Mouse (Mus musculus) embryonic facial prominence, embryonic 14.5 days (tissue): Measurements from ENCODE around the gene Gm10037. TPM values are rescaled to one million over a fixed set of nuclear protein-coding genes. Genes with fewer than 3 reads are reported as not detected.
"Not testable (repeated sequence)": the region's sequence is repeated elsewhere in the genome, so short reads cannot be mapped to it uniquely, and the experiment has no call there.

Source experiments
- ATAC-seq: fragments of 200-750 bp; cut with Nextera tagmentation; 2 replicates; pipeline ENCODE4 v1.8.0; 2017; ENCODE audit warnings: low read depth, moderate number of reproducible peaks, moderate TSS enrichment
- DNase-seq: peaks from one replicate; pipeline ENCODE4 v3.0.0-alpha.2; 2015; ENCODE audit warnings: low spot score
- H3K27ac ChIP-seq: fragments of 300-500 bp; sonication (generic); replicated peaks from 2 replicates; pipeline ENCODE4 v1.5.1; 2014; ENCODE audit warnings: low read depth, mild to moderate bottlenecking, low read length, moderate library complexity
- H3K27me3 ChIP-seq: fragments of 300-500 bp; sonication (generic); replicated peaks from 2 replicates; pipeline ENCODE4 v1.6.1; 2014; ENCODE audit warnings: low read length; ENCODE audit not compliant: control insufficient read depth, insufficient read depth
- H3K36me3 ChIP-seq: fragments of 300-500 bp; sonication (generic); 2 replicates; pipeline ENCODE4 v1.6.1; 2014; ENCODE audit warnings: low read length, mixed read lengths; ENCODE audit not compliant: control insufficient read depth, insufficient read depth
- H3K4me1 ChIP-seq: fragments of 300-500 bp; sonication (generic); 2 replicates; pipeline ENCODE4 v1.6.1; 2014; ENCODE audit warnings: antibody characterized with exemption, low read length; ENCODE audit not compliant: control insufficient read depth, insufficient read depth
- H3K4me2 ChIP-seq: fragments of 300-500 bp; sonication (generic); 2 replicates; pipeline ENCODE4 v1.6.1; 2014; ENCODE audit warnings: low read depth, mild to moderate bottlenecking, low read length, moderate library complexity, mixed read lengths
- H3K4me3 ChIP-seq: fragments of 300-500 bp; sonication (generic); 2 replicates; pipeline ENCODE4 v1.5.1; 2014; ENCODE audit warnings: low read depth, mild to moderate bottlenecking, low read length
- H3K9ac ChIP-seq: fragments of 300-500 bp; sonication (generic); 2 replicates; pipeline ENCODE4 v1.6.1; 2014; ENCODE audit warnings: low read depth, mild to moderate bottlenecking, low read length, moderate library complexity, mixed read lengths
- H3K9me3 ChIP-seq: fragments of 300-500 bp; sonication (generic); 2 replicates; pipeline ENCODE4 v1.6.1; 2016; ENCODE audit warnings: low read length; ENCODE audit not compliant: control insufficient read depth
- WGBS: fragments of 180-500 bp; shearing (Covaris S2); extraction: QIAGEN DNeasy Blood & Tissue Kit; methylation state at CpG from one replicate; pipeline ENCODE4 v1.1.7; 2014; 5-methylcytosine and 5-hydroxymethylcytosine counted together
- polyA plus RNA-seq: library from polyadenylated mRNA; unstranded; fragments of >200 nt; fragmentation: Nextera tagmentation; extraction: Ambion mirVana; gene quantifications from 2 replicates; pipeline ENCODE4 v1.2.1, GENCODE M21; 2014

Gm10037 gene
- polyA plus RNA-seq, 1 experiment from 2014 or later: 2.3 TPM

DNA sequence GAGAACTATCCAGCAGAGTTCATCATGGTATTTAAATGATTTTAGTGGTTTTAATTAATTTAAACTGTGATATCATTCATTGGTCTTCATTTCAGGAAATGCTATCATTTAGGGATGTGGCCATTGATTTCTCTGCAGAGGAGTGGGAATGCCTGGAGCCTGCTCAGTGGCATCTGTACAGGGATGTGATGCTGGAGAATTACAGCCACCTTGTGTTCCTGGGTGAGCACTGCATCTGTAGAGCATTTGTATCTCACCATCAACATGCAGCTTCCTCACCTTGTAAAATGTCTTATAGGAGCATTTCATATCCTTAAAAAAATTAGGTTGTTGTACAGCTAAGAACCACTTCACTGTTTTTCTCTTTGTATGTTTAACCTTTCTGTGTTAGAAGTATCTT, 2.2 kb downstream of the Gm10037 start:
- not testable (repeated sequence) for H3K27ac ChIP-seq, DNase-seq, H3K4me1 ChIP-seq, H3K36me3 ChIP-seq, ATAC-seq, H3K4me3 ChIP-seq, H3K27me3 ChIP-seq, H3K9me3 ChIP-seq, H3K4me2 ChIP-seq, H3K9ac ChIP-seq

DNA sequence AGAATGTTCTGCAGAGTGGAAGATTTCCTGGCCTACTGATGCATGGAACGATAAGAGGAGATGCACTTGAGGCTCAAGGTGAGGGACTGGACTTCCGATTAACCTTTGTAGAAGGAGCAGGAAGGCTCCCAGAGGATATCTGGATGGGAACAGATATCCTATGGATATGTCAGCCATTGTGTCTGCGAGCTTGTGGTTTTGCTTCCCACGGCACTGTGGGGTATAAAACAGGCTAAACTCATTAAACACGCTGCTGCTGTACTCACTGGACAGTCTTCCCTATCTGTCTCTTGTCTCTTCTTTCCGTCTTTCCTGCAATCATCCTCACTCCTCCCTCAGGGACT, 12.8 kb downstream of the Gm10037 start:
- peak overlapping the region; percentile 60 for H3K4me2 ChIP-seq
- H3K27ac ChIP-seq: no peak overlapping the region
- H3K9me3 ChIP-seq: no peaks in the 10 kb centered on the region
- H3K9ac ChIP-seq: peak overlapping the region; percentile 52; the same call in 1 of the 2 replicates
- no peaks in the 10 kb centered on the region for H3K27me3 ChIP-seq
- no peaks in the 10 kb centered on the region for H3K36me3 ChIP-seq
- H3K4me3 ChIP-seq: peak overlapping the region; percentile 34; the same call in 1 of the 2 replicates
- DNase-seq (no peak), ATAC-seq (no peak)
- H3K4me1 ChIP-seq: no peaks in the 10 kb centered on the region
- 42% methylated on average over 6 of the region's 6 CpGs for WGBS

DNA sequence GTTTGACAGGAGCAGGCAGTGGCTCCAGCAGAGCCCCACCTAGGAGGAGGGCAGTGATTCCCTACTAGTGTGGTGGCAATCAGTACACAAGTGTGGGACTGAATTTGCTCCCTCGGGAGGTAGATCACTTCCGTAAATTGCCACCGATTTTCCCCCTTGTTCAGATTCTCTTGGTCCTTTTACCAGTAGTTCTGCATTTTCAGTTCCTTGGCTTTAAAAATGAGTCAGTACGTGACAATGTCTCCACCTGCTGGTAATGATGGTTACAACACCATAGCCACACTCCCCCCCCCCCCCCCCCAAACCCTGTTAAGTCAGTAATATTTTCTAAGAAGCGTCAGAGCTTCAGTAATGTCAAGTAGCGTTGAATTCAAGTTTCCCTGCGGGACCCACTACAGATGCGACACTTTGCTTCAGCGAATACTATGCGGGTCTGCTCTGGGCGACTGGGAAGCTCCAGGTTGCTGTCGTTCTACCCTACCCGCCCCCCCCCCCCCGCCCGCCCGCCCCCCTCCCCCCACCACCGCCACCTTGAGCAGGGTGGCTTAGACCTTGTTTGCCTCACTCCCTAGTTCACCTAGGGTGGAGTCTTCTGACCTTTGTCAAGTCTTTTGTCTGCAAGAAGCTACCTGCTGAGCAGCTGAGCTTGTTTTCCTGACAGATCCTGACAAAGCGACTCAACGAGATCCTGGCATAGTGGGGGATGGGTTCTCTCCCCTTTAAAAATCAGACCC, 13.4 kb downstream of the Gm10037 start:
- ATAC-seq: peak; percentile 72
- WGBS: 2% methylated on average over 14 of the region's 19 CpGs

DNA sequence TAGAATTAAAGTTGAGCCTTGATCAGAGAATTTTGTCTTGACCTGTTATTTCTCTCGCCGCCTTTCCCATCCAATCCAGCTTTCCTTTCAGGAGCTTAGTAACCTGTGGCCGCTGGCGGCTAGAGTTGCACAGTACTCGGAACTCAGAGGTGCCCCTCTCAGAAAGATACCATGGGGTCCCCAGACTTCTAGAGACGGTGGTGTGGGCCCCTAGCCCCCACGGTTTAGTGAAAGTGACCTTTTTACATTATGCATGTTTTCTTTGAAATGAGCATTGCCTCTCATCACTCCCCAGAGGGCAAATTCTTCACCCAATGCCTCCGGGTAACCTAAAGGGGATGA, 13.9 kb downstream of the Gm10037 start:
- Histone ChIP-seq H3K27ac (no peak overlapping the region), H3K4me3 (peak overlapping the region; percentile 34), H3K4me1 (no peaks in the 10 kb centered on the region), H3K27me3 (no peaks in the 10 kb centered on the region), H3K4me2 (peak overlapping the region; percentile 60), H3K36me3 (no peaks in the 10 kb centered on the region), H3K9ac (peak overlapping the region; percentile 49), H3K9me3 (no peaks in the 10 kb centered on the region)
- ATAC-seq: no peak; the same call in 1 of the 2 replicates
- DNase-seq: no peak
- 13% methylated on average over 8 of the region's 8 CpGs for WGBS

More for the DNA sequence above, 13.4 kb downstream of the Gm10037 start:
- no peaks in the 10 kb centered on the region for H3K4me1 ChIP-seq
- H3K27me3 ChIP-seq: no peaks in the 10 kb centered on the region
- H3K4me2 ChIP-seq: peak overlapping the region; percentile 60
- no peaks in the 10 kb centered on the region for H3K9me3 ChIP-seq
- no peaks in the 10 kb centered on the region for H3K36me3 ChIP-seq
- no peak overlapping the region for H3K27ac ChIP-seq
- DNase-seq: peak; percentile 72
- peak overlapping the region; percentile 52 for H3K9ac ChIP-seq
- peak overlapping the region; percentile 34 for H3K4me3 ChIP-seq

DNA sequence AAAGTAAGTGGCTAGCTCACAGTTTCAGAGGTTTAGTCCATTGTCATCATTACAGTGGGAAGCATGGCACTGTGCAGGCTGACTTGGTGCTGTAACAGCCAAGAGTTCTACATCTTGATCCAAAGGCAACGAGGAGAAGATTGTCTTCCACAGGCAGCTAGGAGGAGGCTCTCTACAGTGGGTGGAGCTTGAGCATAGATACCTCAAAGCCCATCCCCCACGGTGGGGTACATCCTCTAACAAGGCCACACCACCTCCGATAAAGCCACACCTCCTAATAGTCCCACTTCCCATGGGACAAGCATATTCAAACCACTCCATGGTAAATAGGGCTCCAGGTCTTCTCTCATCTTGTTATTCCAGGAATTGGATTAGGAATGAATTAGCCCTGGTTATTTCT, 19.5 kb downstream of the Gm10037 start:
- Histone ChIP-seq H3K4me2 (no peak overlapping the region), H3K9me3 (no peaks in the 10 kb centered on the region), H3K27ac (no peak overlapping the region), H3K36me3 (no peaks in the 10 kb centered on the region), H3K4me3 (no peak overlapping the region), H3K9ac (no peak overlapping the region), H3K27me3 (no peaks in the 10 kb centered on the region), H3K4me1 (no peaks in the 10 kb centered on the region)
- ATAC-seq (no peak), DNase-seq (no peak)
- 71% methylated on average over 3 of the region's 3 CpGs for WGBS

DNA sequence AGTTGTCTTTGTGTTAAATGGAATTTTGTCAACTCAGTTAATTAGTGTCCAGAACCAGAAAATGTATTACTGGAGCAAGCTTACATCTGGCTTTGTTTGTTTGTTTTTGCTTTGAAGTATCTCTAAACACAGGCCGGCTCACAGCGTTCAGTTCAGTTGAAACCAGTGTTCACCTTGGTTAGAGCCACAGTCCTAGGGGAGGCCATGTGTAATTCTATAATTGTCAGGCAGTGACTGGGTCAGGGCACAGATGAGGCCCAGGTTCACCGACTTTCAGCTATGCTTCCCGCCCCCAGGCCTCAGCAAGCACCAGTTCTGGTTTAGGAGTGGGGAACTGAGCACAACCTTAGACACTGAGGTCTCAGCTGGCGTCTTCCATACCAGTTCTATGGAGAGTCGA, 22.2 kb downstream of the Gm10037 start:
- DNase-seq (no peak), ATAC-seq (no peak)
- Histone ChIP-seq H3K4me1 (no peaks in the 10 kb centered on the region), H3K4me3 (no peak overlapping the region), H3K9me3 (no peaks in the 10 kb centered on the region), H3K27me3 (no peaks in the 10 kb centered on the region), H3K36me3 (no peaks in the 10 kb centered on the region), H3K27ac (no peak overlapping the region), H3K4me2 (no peak overlapping the region), H3K9ac (no peak overlapping the region)
- WGBS: 73% methylated on average over 6 of the region's 6 CpGs

DNA sequence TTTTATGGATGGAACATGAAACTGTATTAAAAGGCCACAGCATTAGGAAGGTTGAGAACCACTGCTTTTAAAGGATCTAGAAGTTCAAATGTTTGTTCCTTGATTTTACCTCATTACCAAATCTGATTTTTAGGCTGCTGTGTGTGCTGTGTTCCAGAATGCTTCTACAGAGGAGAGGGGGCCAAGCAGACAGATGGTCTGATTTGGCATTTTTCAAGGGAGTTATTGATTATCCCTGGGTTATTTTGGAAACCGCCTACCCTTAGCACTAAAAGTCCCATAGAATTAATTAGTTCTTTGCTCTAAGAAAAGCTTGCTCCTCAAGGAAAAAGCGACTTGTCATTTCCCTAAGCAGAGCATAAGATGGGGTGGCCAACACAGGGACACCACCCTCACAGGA, 23.1 kb downstream of the Gm10037 start:
- H3K27me3 ChIP-seq: no peaks in the 10 kb centered on the region
- no peaks in the 10 kb centered on the region for H3K9me3 ChIP-seq
- H3K36me3 ChIP-seq: no peaks in the 10 kb centered on the region
- H3K4me3 ChIP-seq: no peak overlapping the region
- WGBS: 85% methylated on average over 2 of the region's 2 CpGs
- DNase-seq: no peak
- H3K4me2 ChIP-seq: no peak overlapping the region
- H3K4me1 ChIP-seq: no peaks in the 10 kb centered on the region
- no peak for ATAC-seq
- H3K9ac ChIP-seq: no peak overlapping the region
- no peak overlapping the region for H3K27ac ChIP-seq

DNA sequence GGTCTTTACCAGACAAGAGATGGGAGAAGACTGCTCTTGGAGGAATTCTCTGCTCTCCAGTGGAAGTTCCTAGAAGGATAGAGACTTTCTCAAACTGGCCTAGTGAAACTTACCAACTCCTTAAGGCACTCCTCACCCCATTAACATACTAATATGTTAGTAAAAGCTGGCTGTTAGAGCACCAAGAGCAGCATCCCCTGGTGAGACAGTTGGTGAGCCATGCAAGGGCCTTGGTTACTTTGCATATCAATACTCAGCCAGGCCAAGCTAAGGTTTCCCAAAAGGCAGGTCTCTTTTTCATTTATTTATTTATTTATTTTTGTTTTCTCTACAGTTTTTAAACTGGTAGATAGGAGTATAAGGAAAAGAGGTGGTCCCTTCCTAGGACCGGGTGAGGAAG, 26.4 kb downstream of the Gm10037 start:
- 22% methylated on average over 1 of the region's 1 CpGs for WGBS
- H3K36me3 ChIP-seq: no peaks in the 10 kb centered on the region
- ATAC-seq: no peak

DNA sequence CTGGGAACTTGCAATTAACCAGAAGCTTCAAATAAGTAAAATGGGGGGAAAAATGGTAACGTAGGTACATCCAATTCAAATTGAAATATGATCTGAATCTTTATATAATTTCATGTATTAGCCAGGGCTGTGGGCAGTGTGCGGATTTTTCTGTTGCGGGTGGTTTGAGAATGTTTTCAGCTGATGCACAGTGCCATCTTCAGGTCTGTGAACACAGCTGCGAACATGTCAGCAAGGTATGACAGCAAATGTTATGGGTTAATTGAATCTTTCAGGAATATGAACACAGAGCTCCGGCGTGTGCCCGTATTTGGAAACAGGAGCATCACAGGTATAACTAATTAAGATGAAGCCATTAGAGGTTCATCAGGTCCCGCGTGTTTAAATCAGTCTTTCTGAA, 31.6 kb downstream of the Gm10037 start:
- no peak overlapping the region for H3K4me2 ChIP-seq
- H3K9ac ChIP-seq: no peak overlapping the region
- ATAC-seq (no peak), DNase-seq (no peak)
- no peak overlapping the region for H3K27ac ChIP-seq
- 82% methylated on average over 9 of the region's 9 CpGs for WGBS
- no peaks in the 10 kb centered on the region for H3K36me3 ChIP-seq
- H3K4me1 ChIP-seq: no peaks in the 10 kb centered on the region
- H3K4me3 ChIP-seq: no peak overlapping the region
- no peaks in the 10 kb centered on the region for H3K27me3 ChIP-seq
- H3K9me3 ChIP-seq: no peaks in the 10 kb centered on the region

More for the DNA sequence above, 26.4 kb downstream of the Gm10037 start:
- Histone ChIP-seq H3K4me2 (no peak overlapping the region), H3K9me3 (no peaks in the 10 kb centered on the region), H3K9ac (no peak overlapping the region), H3K4me3 (no peak overlapping the region), H3K27ac (no peak overlapping the region), H3K27me3 (no peaks in the 10 kb centered on the region), H3K4me1 (no peaks in the 10 kb centered on the region)
- no peak for DNase-seq
